Mouse (Mus musculus) lung, embryonic 14.5 days (tissue): ENCODE results near the gene Cym. TPM values are rescaled to one million over a fixed set of nuclear protein-coding genes. Genes with fewer than 3 reads are reported as not detected.

Experiments used
- ATAC-seq: fragments of 200-750 bp; cut with Nextera tagmentation; 2 replicates; pipeline ENCODE4 v1.8.0; 2017; ENCODE audit warnings: mild to moderate bottlenecking, moderate TSS enrichment, moderate library complexity; ENCODE audit not compliant: insufficient read depth
- DNase-seq: peaks from one replicate; pipeline ENCODE4 v3.0.0-alpha.2; 2015
- H3K27ac ChIP-seq: fragments of 300-500 bp; sonication (generic); 2 replicates; pipeline ENCODE4 v1.5.1; 2014; ENCODE audit warnings: low read depth, mild to moderate bottlenecking, moderate library complexity
- H3K27me3 ChIP-seq: fragments of 300-500 bp; sonication (generic); 2 replicates; pipeline ENCODE4 v1.6.1; 2014; ENCODE audit warnings: low read length, control low read depth; ENCODE audit not compliant: insufficient read depth
- H3K36me3 ChIP-seq: fragments of 300-500 bp; sonication (generic); 2 replicates; pipeline ENCODE4 v1.6.1; 2014; ENCODE audit warnings: control low read depth; ENCODE audit not compliant: insufficient read depth
- H3K4me1 ChIP-seq: fragments of 300-500 bp; sonication (generic); 2 replicates; pipeline ENCODE4 v1.6.1; 2014; ENCODE audit warnings: antibody characterized with exemption, control low read depth; ENCODE audit not compliant: insufficient read depth
- H3K4me2 ChIP-seq: fragments of 300-500 bp; sonication (generic); 2 replicates; pipeline ENCODE4 v1.6.1; 2014; ENCODE audit warnings: mild to moderate bottlenecking
- H3K4me3 ChIP-seq: fragments of 300-500 bp; sonication (generic); 2 replicates; pipeline ENCODE4 v1.5.1; 2014; ENCODE audit warnings: low read depth, low read length
- H3K9ac ChIP-seq: fragments of 300-500 bp; sonication (generic); 2 replicates; pipeline ENCODE4 v1.6.1; 2014
- H3K9me3 ChIP-seq: fragments of 300-500 bp; sonication (generic); 2 replicates; pipeline ENCODE4 v1.6.1; 2016; ENCODE audit warnings: low read depth, low read length, control low read depth
- CTCF ChIP-seq: IDR thresholded peaks from 2 replicates; pipeline ENCODE4 v1.5.1; 2016; ENCODE audit warnings: antibody characterized with exemption, low read depth
- WGBS: fragments of 180-500 bp; shearing (Covaris S2); extraction: QIAGEN DNeasy Blood & Tissue Kit; methylation state at CpG from one replicate; pipeline ENCODE4 v1.1.7; 2014; 5-methylcytosine and 5-hydroxymethylcytosine counted together
- polyA plus RNA-seq: library from polyadenylated mRNA; unstranded; fragments of >200 nt; fragmentation: Nextera tagmentation; extraction: Ambion mirVana; gene quantifications from 2 replicates; pipeline ENCODE4 v1.2.1, GENCODE M21; 2014

Cym gene
- polyA plus RNA-seq: 139 and 158 TPM in 2 replicates

- H3K9me3 ChIP-seq: no peaks in the 10 kb centered on the region
- 53% methylated on average over 10 of the region's 10 CpGs for WGBS
- DNase-seq: peak; percentile 58
- no peaks in the 10 kb centered on the region for H3K36me3 ChIP-seq
- H3K4me1 ChIP-seq: no peaks in the 10 kb centered on the region; the same call in 1 of the 2 replicates
- no peak within 1 kb of the TSS for H3K4me3 ChIP-seq
- H3K27me3 ChIP-seq: no peaks in the 10 kb centered on the region
- H3K9ac ChIP-seq: no peak within 1 kb of the TSS
- peak within 1 kb of the TSS; percentile 12; the same call in 1 of the 2 replicates for H3K4me2 ChIP-seq
- H3K27ac ChIP-seq: no peak within 1 kb of the TSS
- peak; percentile 74 for ATAC-seq
- TF ChIP-seq CTCF: no peak
Observed at GRCm38 (mm10) chr3:107221608-107222007, at the start of gene Cym. TSS of gene Cym (minus strand) at chr3:107221732.

- ATAC-seq (no peak), DNase-seq (no peak)
- H3K4me2 ChIP-seq: no peak overlapping the region
- H3K27ac ChIP-seq: no peak overlapping the region
- no peaks in the 10 kb centered on the region for H3K9me3 ChIP-seq
- no peaks in the 10 kb centered on the region for H3K36me3 ChIP-seq
- no peak overlapping the region for H3K9ac ChIP-seq
- no peak for TF ChIP-seq CTCF
- 65% methylated on average over 2 of the region's 2 CpGs for WGBS
- no peaks in the 10 kb centered on the region for H3K4me1 ChIP-seq
- no peaks in the 10 kb centered on the region for H3K27me3 ChIP-seq
- H3K4me3 ChIP-seq: no peak overlapping the region
Observed at GRCm38 (mm10) chr3:107266814-107267345, 45.3 kb upstream of the Cym start.

GRCm38 (mm10) chr3:107261851-107262165 lies 40.3 kb upstream of the Cym start:
- 48% methylated on average over 7 of the region's 7 CpGs for WGBS
- Histone ChIP-seq H3K9me3 (no peaks in the 10 kb centered on the region), H3K4me2 (no peak overlapping the region), H3K27me3 (no peaks in the 10 kb centered on the region), H3K4me1 (no peaks in the 10 kb centered on the region), H3K36me3 (no peaks in the 10 kb centered on the region), H3K4me3 (no peak overlapping the region), H3K9ac (no peak overlapping the region), H3K27ac (no peak overlapping the region)
- ATAC-seq (no peak), DNase-seq (no peak)
- no peak for TF ChIP-seq CTCF

GRCm38 (mm10) chr3:107260956-107261850 lies 39.7 kb upstream of the Cym start:
- Histone ChIP-seq H3K27ac (no peak overlapping the region), H3K9me3 (no peaks in the 10 kb centered on the region), H3K4me1 (no peaks in the 10 kb centered on the region), H3K36me3 (no peaks in the 10 kb centered on the region), H3K9ac (no peak overlapping the region), H3K27me3 (no peaks in the 10 kb centered on the region), H3K4me3 (no peak overlapping the region), H3K4me2 (no peak overlapping the region)
- ATAC-seq (no peak), DNase-seq (no peak)
- WGBS: 44% methylated on average over 8 of the region's 8 CpGs
- TF ChIP-seq CTCF: no peak

- H3K4me2 ChIP-seq: no peak overlapping the region
- H3K36me3 ChIP-seq: no peaks in the 10 kb centered on the region
- no peak overlapping the region for H3K9ac ChIP-seq
- no peak overlapping the region for H3K27ac ChIP-seq
- ATAC-seq: no peak
- no peaks in the 10 kb centered on the region for H3K4me1 ChIP-seq
- no peak for DNase-seq
- H3K27me3 ChIP-seq: no peaks in the 10 kb centered on the region
- no peaks in the 10 kb centered on the region for H3K9me3 ChIP-seq
- TF ChIP-seq CTCF: no peak
- no peak overlapping the region for H3K4me3 ChIP-seq
- WGBS: 56% methylated on average over 5 of the region's 5 CpGs
Observed at GRCm38 (mm10) chr3:107257924-107258323, 36.4 kb upstream of the Cym start.

GRCm38 (mm10) chr3:107256724-107257123 lies 35.2 kb upstream of the Cym start:
- Histone ChIP-seq H3K4me1 (no peaks in the 10 kb centered on the region), H3K27me3 (no peaks in the 10 kb centered on the region), H3K9me3 (no peaks in the 10 kb centered on the region), H3K36me3 (no peaks in the 10 kb centered on the region), H3K4me3 (no peak overlapping the region), H3K4me2 (no peak overlapping the region), H3K9ac (no peak overlapping the region), H3K27ac (no peak overlapping the region)
- 37% methylated on average over 7 of the region's 7 CpGs for WGBS
- no peak for DNase-seq
- ATAC-seq: no peak
- TF ChIP-seq CTCF: no peak

GRCm38 (mm10) chr3:107255992-107256391 lies 34.5 kb upstream of the Cym start:
- H3K27ac ChIP-seq: no peak overlapping the region
- no peaks in the 10 kb centered on the region for H3K27me3 ChIP-seq
- H3K4me1 ChIP-seq: no peaks in the 10 kb centered on the region
- H3K36me3 ChIP-seq: no peaks in the 10 kb centered on the region
- ATAC-seq (no peak), DNase-seq (no peak)
- H3K4me3 ChIP-seq: no peak overlapping the region
- no peaks in the 10 kb centered on the region for H3K9me3 ChIP-seq
- 76% methylated on average over 3 of the region's 3 CpGs for WGBS
- no peak overlapping the region for H3K4me2 ChIP-seq
- H3K9ac ChIP-seq: no peak overlapping the region
- no peak for TF ChIP-seq CTCF
